In genomic region chr5:92390615-92391014, GRCm38 (mm10) we compare ENCODE assay signal across 23 mouse cellular contexts. TPM values are rescaled to one million over a fixed set of nuclear protein-coding genes. Genes with fewer than 3 reads are reported as not detected.
DNase-seq lines count a peak whose midpoint lies in the region; ATAC-seq and TF ChIP-seq lines count a peak whose summit lies in the region.
"Had no signal": no experiment of that assay in that cellular context is flagged by ENCODE, and none has a peak within 500 bp of the region (broad histone marks: within the 10 kb centered on the region; RNA-seq: fewer than 3 reads in every experiment).

No protein-coding gene starts in this region.

- ATAC-seq in frontal cortex, adult (ENCODE audit: low TSS enrichment), result peak; percentile 69
- ATAC-seq in limb, embryonic 15.5 days (ENCODE audit: insufficient number of reproducible peaks, low FRiP score, low TSS enrichment, low read depth), result no peak
- ATAC-seq in heart, embryonic 14.5 days (ENCODE audit: insufficient number of reproducible peaks, insufficient read depth, low FRiP score, low read depth), result no peak
- ATAC-seq in stomach, embryonic 16.5 days (ENCODE audit: insufficient read depth, low FRiP score), result no peak; the same call in 1 of the 2 replicates
- ATAC-seq: forebrain, embryonic 15.5 days; hindbrain, embryonic 16.5 days had no signal

- no peak for DNase-seq in frontal cortex, postnatal 14 days (ENCODE audit: low spot score in 2 of 2)
- no peak for DNase-seq in limb, embryonic 10.5 days (ENCODE audit: low spot score)
- DNase-seq in lung, adult 2 months, result no peak
- DNase-seq in left cerebral cortex, adult 2 months (ENCODE audit: extremely low spot score in 1 of 2, low spot score in 2 of 2), result no peak
- DNase-seq: adrenal gland, adult 2 months; cerebellum, adult 11 months; cerebellum, postnatal 25 days; kidney, adult 18-20 months; kidney, postnatal 14 days; lung, embryonic 14.5 days; lung, postnatal 4 days; thymus, adult 2 months had no signal

- peaks cover 24% of the 10 kb centered on the region for H3K27me3 ChIP-seq in limb, embryonic 15.5 days
- peaks cover 40% of the 10 kb centered on the region for H3K27me3 ChIP-seq in limb, embryonic 10.5 days (ENCODE audit: low read depth, poor library complexity, severe bottlenecking)
- H3K27me3 ChIP-seq in heart, embryonic 14.5 days (ENCODE audit: control insufficient read depth, insufficient read depth, low read length), result peaks cover 4% of the 10 kb centered on the region; the same call in 1 of the 2 replicates
- peaks cover 14% of the 10 kb centered on the region for H3K27me3 ChIP-seq in stomach, embryonic 16.5 days (ENCODE audit: control insufficient read depth, insufficient read depth, low read length)

- no peak for TF ChIP-seq POLR2A in lung, adult 2 months (IDR thresholded peaks at IDR 0.05; ENCODE audit: borderline replicate concordance, extremely low read depth, low read depth, low read length)

- no peak overlapping the region for H3K4me3 ChIP-seq in limb, embryonic 15.5 days
- no peak overlapping the region for H3K4me3 ChIP-seq in limb, embryonic 10.5 days
- H3K4me3 ChIP-seq in heart, embryonic 14.5 days (ENCODE audit: control insufficient read depth in 1 of 2, insufficient read depth in 1 of 2, low read depth in 1 of 2, low read length in 2 of 2), result no peak overlapping the region; a peak in 1 of 4 replicates
- H3K4me3 ChIP-seq in stomach, embryonic 16.5 days (replicated peaks; ENCODE audit: low read length), result 0 out of 2 replicates have a peak overlapping the region, but pooled peaks have one; percentile 1
- no peak overlapping the region for H3K4me3 ChIP-seq in lung, adult 2 months (replicated peaks; ENCODE audit: extremely low read depth, low read depth, low read length)
- no peak overlapping the region for H3K4me3 ChIP-seq in left cerebral cortex, adult 2 months
- H3K4me3 ChIP-seq: erythroblast, embryonic 14.5 days; forebrain, embryonic 15.5 days; midbrain, embryonic 12.5 days had no signal

- no peak overlapping the region for H3K4me2 ChIP-seq in limb, embryonic 15.5 days
- H3K4me2 ChIP-seq in heart, embryonic 14.5 days (ENCODE audit: low read length), result peak overlapping the region; percentile 24
- no peak overlapping the region for H3K4me2 ChIP-seq in stomach, embryonic 16.5 days (ENCODE audit: low read depth, low read length)
- H3K4me2 ChIP-seq: forebrain, embryonic 15.5 days; lung, embryonic 14.5 days; midbrain, embryonic 12.5 days had no signal

- H3K36me3 ChIP-seq in limb, embryonic 15.5 days, result no peaks in the 10 kb centered on the region
- no peaks in the 10 kb centered on the region for H3K36me3 ChIP-seq in limb, embryonic 10.5 days
- no peaks in the 10 kb centered on the region for H3K36me3 ChIP-seq in heart, embryonic 14.5 days (ENCODE audit: control insufficient read depth, insufficient read depth, low read length)
- no peaks in the 10 kb centered on the region for H3K36me3 ChIP-seq in stomach, embryonic 16.5 days (ENCODE audit: control insufficient read depth, insufficient read depth, low read length)
- H3K36me3 ChIP-seq: forebrain, embryonic 15.5 days; midbrain, embryonic 12.5 days had no signal

- WGBS in limb, embryonic 15.5 days, result 65% methylated on average over 8 of the region's 8 CpGs
- WGBS in limb, embryonic 10.5 days, result 80% methylated on average over 8 of the region's 8 CpGs
- WGBS in heart, embryonic 14.5 days, result 19% methylated on average over 8 of the region's 8 CpGs
- WGBS in stomach, embryonic 16.5 days, result 49% methylated on average over 8 of the region's 8 CpGs
- WGBS in lung, adult 2 months, result 54% methylated on average over 8 of the region's 8 CpGs

- no peaks in the 10 kb centered on the region for H3K9me3 ChIP-seq in limb, embryonic 15.5 days
- no peaks in the 10 kb centered on the region for H3K9me3 ChIP-seq in limb, embryonic 10.5 days (replicated peaks)
- H3K9me3 ChIP-seq in heart, embryonic 14.5 days (ENCODE audit: control insufficient read depth, low read length), result no peaks in the 10 kb centered on the region
- no peaks in the 10 kb centered on the region for H3K9me3 ChIP-seq in stomach, embryonic 16.5 days (replicated peaks; ENCODE audit: control insufficient read depth, low read length)
- H3K9me3 ChIP-seq: forebrain, embryonic 15.5 days; midbrain, embryonic 12.5 days had no signal

- intact Hi-C loops in left cerebral cortex, adult 2 months (cut with DNase I), result no loop called here

- no peak overlapping the region for H3K9ac ChIP-seq in limb, embryonic 15.5 days
- H3K9ac ChIP-seq in heart, embryonic 14.5 days (ENCODE audit: low read length), result peak overlapping the region; percentile 21; the same call in 1 of the 2 replicates
- no peak overlapping the region for H3K9ac ChIP-seq in stomach, embryonic 16.5 days (ENCODE audit: low read length)
- H3K9ac ChIP-seq: forebrain, embryonic 15.5 days; lung, embryonic 14.5 days; midbrain, embryonic 12.5 days had no signal

- no peak for TF ChIP-seq CTCF in lung, adult 2 months (IDR thresholded peaks at IDR 0.05; ENCODE audit: insufficient read depth, low read length)
- no peak for TF ChIP-seq CTCF in left cerebral cortex, adult 2 months (IDR thresholded peaks at IDR 0.05)

- H3K4me1 ChIP-seq in limb, embryonic 15.5 days, result peaks cover 10% of the 10 kb centered on the region; the same call in 1 of the 2 replicates
- H3K4me1 ChIP-seq in limb, embryonic 10.5 days, result peaks cover 24% of the 10 kb centered on the region; the same call in 1 of the 2 replicates
- peaks cover 29 to 36% of the 10 kb centered on the region in 2 experiments for H3K4me1 ChIP-seq in heart, embryonic 14.5 days (ENCODE audit: control insufficient read depth in 2 of 2, insufficient read depth in 2 of 2, low read length in 2 of 2)
- H3K4me1 ChIP-seq in stomach, embryonic 16.5 days (ENCODE audit: control insufficient read depth, insufficient read depth, low read length), result no peaks in the 10 kb centered on the region
- H3K4me1 ChIP-seq in lung, adult 2 months (ENCODE audit: control insufficient read depth, insufficient read depth, low read length), result peaks cover 3% of the 10 kb centered on the region; the same call in 1 of the 2 replicates
- H3K4me1 ChIP-seq: forebrain, embryonic 15.5 days had no signal

- H3K27ac ChIP-seq in limb, embryonic 15.5 days, result peak overlapping the region; percentile 27; the same call in 1 of the 2 replicates
- no peak overlapping the region for H3K27ac ChIP-seq in limb, embryonic 10.5 days
- H3K27ac ChIP-seq in heart, embryonic 14.5 days (replicated peaks in 1 of 2; ENCODE audit: control insufficient read depth in 1 of 2, insufficient read depth in 1 of 2, low read depth in 2 of 2, low read length in 2 of 2), result peak overlapping the region; percentile 26 to 63; a peak in 3 of 4 replicates
- H3K27ac ChIP-seq in stomach, embryonic 16.5 days (ENCODE audit: low read length), result peak overlapping the region; percentile 24; the same call in 1 of the 2 replicates
- no peak overlapping the region for H3K27ac ChIP-seq in left cerebral cortex, adult 2 months
- H3K27ac ChIP-seq: forebrain, embryonic 15.5 days; midbrain, embryonic 12.5 days had no signal

RNA-seq across cellular contexts. Expression of gene Cxcl10, which starts 41.9 kb away (rescaled TPM):
- 1.1 TPM in 2 replicates for polyA plus RNA-seq in limb, embryonic 15.5 days (2015; fragmentation: Nextera tagmentation; extraction: Ambion mirVana)
- polyA plus RNA-seq in limb, embryonic 10.5 days (2016; fragmentation: Nextera tagmentation; extraction: Ambion mirVana), result 0.26 and 0.28 TPM in 2 replicates
- 0.74 and 1.2 TPM in 2 replicates for polyA plus RNA-seq in heart, embryonic 14.5 days (2014; fragmentation: Nextera tagmentation; extraction: Ambion mirVana)
- 0.97 and 1.8 TPM in 2 replicates for polyA plus RNA-seq in stomach, embryonic 16.5 days (2015; fragmentation: Nextera tagmentation; extraction: Ambion mirVana)
- 2.2 and 3.0 TPM in 2 replicates for polyA plus RNA-seq in lung, adult 2 months (2012; rRNA removed)
- total RNA-seq in left cerebral cortex, adult 2 months (2021), result not detected
- total RNA-seq: left cerebral cortex, postnatal 25 days; MEL had no signal
- polyA plus RNA-seq: erythroblast, embryonic 14.5 days; lung, embryonic 14.5 days; midbrain, embryonic 12.5 days; neural tube, embryonic 14.5 days had no signal

RNA-seq across cellular contexts. Expression of gene Nup54, which starts 44.4 kb away (rescaled TPM):
- polyA plus RNA-seq in limb, embryonic 15.5 days (2015; fragmentation: Nextera tagmentation; extraction: Ambion mirVana), result 45.4 and 47.7 TPM in 2 replicates
- 76.6 and 81.9 TPM in 2 replicates for polyA plus RNA-seq in limb, embryonic 10.5 days (2016; fragmentation: Nextera tagmentation; extraction: Ambion mirVana)
- polyA plus RNA-seq in heart, embryonic 14.5 days (2014; fragmentation: Nextera tagmentation; extraction: Ambion mirVana), result 35.4 and 35.9 TPM in 2 replicates
- polyA plus RNA-seq in stomach, embryonic 16.5 days (2015; fragmentation: Nextera tagmentation; extraction: Ambion mirVana), result 47.1 and 47.3 TPM in 2 replicates
- polyA plus RNA-seq in lung, adult 2 months (2012; rRNA removed), result 10.5 and 13.2 TPM in 2 replicates
- 10 to 100 TPM; 23.7 to 31.3 TPM for total RNA-seq in left cerebral cortex, adult 2 months (2021)

RNA-seq across cellular contexts. Expression of gene Art3, which starts 59.0 kb away (rescaled TPM):
- polyA plus RNA-seq in limb, embryonic 15.5 days (2015; fragmentation: Nextera tagmentation; extraction: Ambion mirVana), result 7.3 and 13.3 TPM in 2 replicates
- polyA plus RNA-seq in limb, embryonic 10.5 days (2016; fragmentation: Nextera tagmentation; extraction: Ambion mirVana), result 0.89 and 2.0 TPM in 2 replicates
- 59.2 and 60.2 TPM in 2 replicates for polyA plus RNA-seq in heart, embryonic 14.5 days (2014; fragmentation: Nextera tagmentation; extraction: Ambion mirVana)
- polyA plus RNA-seq in stomach, embryonic 16.5 days (2015; fragmentation: Nextera tagmentation; extraction: Ambion mirVana), result 6.7 and 7.3 TPM in 2 replicates
- 16.5 and 26.2 TPM in 2 replicates for polyA plus RNA-seq in lung, adult 2 months (2012; rRNA removed)
- total RNA-seq in left cerebral cortex, adult 2 months (2021), result 1 to 10 TPM; 3.8 to 7.5 TPM
- total RNA-seq: MEL had no signal
- polyA plus RNA-seq: erythroblast, embryonic 14.5 days had no signal

Comparison
In these comparisons a context has a peak if more than half of its experiments do, and no peak if none do; other contexts are left out.
1. H3K27ac ChIP-seq: peak in limb, embryonic 15.5 days (single experiment), heart, embryonic 14.5 days (2 of 2) and stomach, embryonic 16.5 days (single experiment); none in limb, embryonic 10.5 days (single experiment) and left cerebral cortex, adult 2 months (single experiment).